Mouse (Mus musculus): ENCODE data around the gene Klhl12. TPM values are rescaled to one million over a fixed set of nuclear protein-coding genes. Genes with fewer than 3 reads are reported as not detected.
A peak's percentile ranks its signal among the peaks of the same experiment; 100 is the strongest.
"Not testable (repeated sequence)": the region's sequence is repeated elsewhere in the genome, so short reads cannot be mapped to it uniquely, and the experiment has no call there.

Gene Klhl12
- polyA plus RNA-seq, 1 experiment = 3.8 TPM

- H3K27ac ChIP-seq (ENCODE audit: insufficient read depth, low read depth, low read length) = no peak overlapping the region
- no peak for TF ChIP-seq POLR2A (IDR thresholded peaks at IDR 0.05; ENCODE audit: borderline replicate concordance, low read depth, low read length)
- no peak for TF ChIP-seq CTCF (IDR thresholded peaks at IDR 0.05; ENCODE audit: low read depth, low read length)
Measured at GRCm38 (mm10) chr1:134445418-134445817, 9.9 kb upstream of the Klhl12 start.

GRCm38 (mm10) chr1:134448537-134448936, 6.8 kb upstream of the Klhl12 start:
- not testable (repeated sequence) for H3K4me3 ChIP-seq (ENCODE audit: insufficient read depth, low read length); H3K27ac ChIP-seq (ENCODE audit: insufficient read depth, low read depth, low read length); H3K4me1 ChIP-seq (ENCODE audit: control insufficient read depth, insufficient read depth, low read length)

More at GRCm38 (mm10) chr1:134445418-134445817, 9.9 kb upstream of the Klhl12 start:
- Histone ChIP-seq H3K4me3 (ENCODE audit: insufficient read depth, low read length) (no peak overlapping the region), H3K4me1 (ENCODE audit: control insufficient read depth, insufficient read depth, low read length) (no peaks in the 10 kb centered on the region)

- Histone ChIP-seq H3K4me1 (ENCODE audit: control insufficient read depth, insufficient read depth, low read length) (peaks cover 4% of the 10 kb centered on the region; the same call in 1 of the 2 replicates), H3K4me3 (ENCODE audit: insufficient read depth, low read length) (no peak overlapping the region), H3K27ac (ENCODE audit: insufficient read depth, low read depth, low read length) (no peak overlapping the region)
- TF ChIP-seq CTCF (IDR thresholded peaks at IDR 0.05; ENCODE audit: low read depth, low read length) = no peak
- no peak for TF ChIP-seq POLR2A (IDR thresholded peaks at IDR 0.05; ENCODE audit: borderline replicate concordance, low read depth, low read length)
Measured at GRCm38 (mm10) chr1:134450201-134450600, 5.1 kb upstream of the Klhl12 start.

- no peak overlapping the region for H3K27ac ChIP-seq (ENCODE audit: insufficient read depth, low read depth, low read length)
- no peak for TF ChIP-seq POLR2A (IDR thresholded peaks at IDR 0.05; ENCODE audit: borderline replicate concordance, low read depth, low read length)
- no peak for TF ChIP-seq CTCF (IDR thresholded peaks at IDR 0.05; ENCODE audit: low read depth, low read length)
- H3K4me3 ChIP-seq (ENCODE audit: insufficient read depth, low read length) = no peak overlapping the region
Measured at GRCm38 (mm10) chr1:134450986-134451385, 4.3 kb upstream of the Klhl12 start.

GRCm38 (mm10) chr1:134456060-134456459, 729 bp downstream of the Klhl12 start:
- TF ChIP-seq CTCF (IDR thresholded peaks at IDR 0.05; ENCODE audit: low read depth, low read length) (no peak), POLR2A (IDR thresholded peaks at IDR 0.05; ENCODE audit: borderline replicate concordance, low read depth, low read length) (no peak)
- peak overlapping the region; percentile 77; the same call in 1 of the 2 replicates for H3K4me3 ChIP-seq (ENCODE audit: insufficient read depth, low read length)
- peaks cover 18% of the 10 kb centered on the region for H3K4me1 ChIP-seq (ENCODE audit: control insufficient read depth, insufficient read depth, low read length)
- no peak overlapping the region for H3K27ac ChIP-seq (ENCODE audit: insufficient read depth, low read depth, low read length)

More at GRCm38 (mm10) chr1:134450986-134451385, 4.3 kb upstream of the Klhl12 start:
- H3K4me1 ChIP-seq (ENCODE audit: control insufficient read depth, insufficient read depth, low read length) = peaks cover 5% of the 10 kb centered on the region; the same call in 1 of the 2 replicates

GRCm38 (mm10) chr1:134458139-134458727, 2.9 kb downstream of the Klhl12 start:
- H3K4me3 ChIP-seq (ENCODE audit: insufficient read depth, low read length) = no peak overlapping the region
- no peak overlapping the region for H3K27ac ChIP-seq (ENCODE audit: insufficient read depth, low read depth, low read length)
- H3K4me1 ChIP-seq (ENCODE audit: control insufficient read depth, insufficient read depth, low read length) = peaks cover 18% of the 10 kb centered on the region
- TF ChIP-seq CTCF (IDR thresholded peaks at IDR 0.05; ENCODE audit: low read depth, low read length) (no peak), POLR2A (IDR thresholded peaks at IDR 0.05; ENCODE audit: borderline replicate concordance, low read depth, low read length) (no peak)

GRCm38 (mm10) chr1:134460294-134461284, 5.3 kb downstream of the Klhl12 start:
- Histone ChIP-seq H3K4me1 (ENCODE audit: control insufficient read depth, insufficient read depth, low read length) (peaks cover 14% of the 10 kb centered on the region), H3K4me3 (ENCODE audit: insufficient read depth, low read length) (no peak overlapping the region), H3K27ac (ENCODE audit: insufficient read depth, low read depth, low read length) (no peak overlapping the region)
- TF ChIP-seq POLR2A (IDR thresholded peaks at IDR 0.05; ENCODE audit: borderline replicate concordance, low read depth, low read length) (no peak), CTCF (IDR thresholded peaks at IDR 0.05; ENCODE audit: low read depth, low read length) (no peak)

GRCm38 (mm10) chr1:134484623-134485022, 29.3 kb downstream of the Klhl12 start:
- no peak overlapping the region for H3K27ac ChIP-seq (ENCODE audit: insufficient read depth, low read depth, low read length)
- H3K4me1 ChIP-seq (ENCODE audit: control insufficient read depth, insufficient read depth, low read length) = no peaks in the 10 kb centered on the region
- no peak overlapping the region for H3K4me3 ChIP-seq (ENCODE audit: insufficient read depth, low read length)
- TF ChIP-seq CTCF (IDR thresholded peaks at IDR 0.05; ENCODE audit: low read depth, low read length) = no peak
- no peak for TF ChIP-seq POLR2A (IDR thresholded peaks at IDR 0.05; ENCODE audit: borderline replicate concordance, low read depth, low read length)

GRCm38 (mm10) chr1:134490903-134491801, 35.8 kb downstream of the Klhl12 start:
- Histone ChIP-seq H3K4me3 (ENCODE audit: insufficient read depth, low read length) (no peak overlapping the region), H3K4me1 (ENCODE audit: control insufficient read depth, insufficient read depth, low read length) (peaks cover 3% of the 10 kb centered on the region; the same call in 1 of the 2 replicates), H3K27ac (ENCODE audit: insufficient read depth, low read depth, low read length) (no peak overlapping the region)
- TF ChIP-seq POLR2A (IDR thresholded peaks at IDR 0.05; ENCODE audit: borderline replicate concordance, low read depth, low read length) = no peak
- TF ChIP-seq CTCF (IDR thresholded peaks at IDR 0.05; ENCODE audit: low read depth, low read length) = no peak
